Mouse (Mus musculus) lung, adult 2 months (tissue): Measurements from ENCODE around the gene Bcl2.

Experiments
- CTCF ChIP-seq: fragments of 200-500 bp; IDR thresholded peaks from 2 replicates; pipeline ENCODE4 v1.5.1; 2011; ENCODE audit warnings: mild to moderate bottlenecking, low read length, control low read depth; ENCODE audit not compliant: insufficient read depth
- POLR2A ChIP-seq: fragments of 200-500 bp; IDR thresholded peaks from 2 replicates; pipeline ENCODE4 v1.6.1; 2011; ENCODE audit warnings: low read depth, mild to moderate bottlenecking, control low read depth, low read length, borderline replicate concordance; ENCODE audit errors: extremely low read depth

- TF ChIP-seq POLR2A = no peak
- TF ChIP-seq CTCF = peak; percentile 69
These were observed 171.3 kb downstream of the Bcl2 start for GRCm38 (mm10) chr1:106542731-106543130.
